Mouse (Mus musculus) left cerebral cortex, postnatal 14 days (tissue): Measurements from ENCODE around the gene C1s1. TPM values are rescaled to one million over a fixed set of nuclear protein-coding genes. Genes with fewer than 3 reads are reported as not detected.
"Not testable (repeated sequence)": the region's sequence is repeated elsewhere in the genome, so short reads cannot be mapped to it uniquely, and the experiment has no call there.

ENCODE experiments used
- DNase-seq, 2 experiments: peaks; one replicate each; pipeline ENCODE4 v3.0.0; 2021 to 2022; ENCODE audit warnings: low spot score in 2 of 2, mixed read lengths in 1 of 2
- intact Hi-C: fragments of 180-260 bp; cut with DNase I; formaldehyde crosslinking; loops from one replicate; pipeline ENCODE4 v1.15.1; 2025
- long read RNA-seq, 2 experiments: library from polyadenylated mRNA; stranded (forward); transcript quantifications; one replicate each; pipeline ENCODE4 v2.0.0; 2021
- total RNA-seq, 2 experiments: library from RNA; stranded (reverse); gene quantifications; 2 replicates each; pipeline ENCODE4 v1.2.3; 2021

C1s1 gene
- 1 to 10 TPM; 1.4 to 1.6 TPM for total RNA-seq
- long read RNA-seq, experiment 1, partial matches to known transcripts: 0 of 2 reads
- long read RNA-seq, experiment 1, other reads (novel, unspliced or antisense): 0 of 2 reads
- long read RNA-seq, experiment 2: 0 reads

DNA sequence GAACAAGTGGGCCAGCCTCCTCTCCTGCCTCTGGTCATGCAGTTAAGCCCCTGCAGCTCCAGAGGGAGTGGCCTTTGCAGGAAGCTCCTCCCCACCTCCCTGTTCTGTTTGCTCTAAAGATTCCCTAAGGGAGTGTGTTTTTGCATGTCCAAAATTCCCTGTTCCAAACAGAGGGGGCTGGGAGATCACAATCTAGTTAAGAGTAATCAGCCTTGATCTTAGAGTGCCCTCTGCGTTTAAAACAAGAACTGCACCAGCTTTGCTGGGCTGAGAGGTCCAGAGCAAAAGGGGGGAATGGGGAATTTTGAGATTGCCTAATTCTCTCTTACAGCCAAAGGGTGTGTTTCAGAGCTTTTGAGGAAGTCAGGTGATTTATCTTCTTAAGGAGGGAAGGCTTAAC is at the start of gene C1s1:
C1s1 (minus strand) TSS at position 76 of the 400 bp plus-strand sequence.
- DNase-seq: peak; percentile 64 to 65
- intact Hi-C loops: loop anchor here (5.0 kb wide), 1 partner anchor 50 kb away; the partner anchor contains the start of gene C1rl

DNA sequence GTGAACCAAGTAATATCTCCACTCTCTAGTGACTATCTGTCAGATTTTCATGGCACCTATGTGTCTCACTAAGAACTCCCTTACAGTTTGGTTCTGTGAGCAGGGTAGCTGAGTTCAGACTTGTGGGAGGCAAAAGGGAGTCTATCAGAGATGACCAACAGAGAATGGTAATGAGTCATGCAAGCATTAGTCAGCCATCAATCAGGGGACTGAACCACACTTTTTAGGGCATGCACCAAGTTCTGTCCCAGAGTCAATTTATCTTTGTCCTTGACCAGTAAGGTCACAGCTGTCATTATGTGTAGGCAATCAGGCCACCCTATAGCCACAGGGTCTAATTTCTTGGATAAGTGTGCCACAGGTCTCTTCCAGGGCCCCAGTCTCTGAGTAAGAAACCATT is 46.6 kb upstream of the C1s1 start:
- intact Hi-C loops: no loop called here
- no peak for DNase-seq

DNA sequence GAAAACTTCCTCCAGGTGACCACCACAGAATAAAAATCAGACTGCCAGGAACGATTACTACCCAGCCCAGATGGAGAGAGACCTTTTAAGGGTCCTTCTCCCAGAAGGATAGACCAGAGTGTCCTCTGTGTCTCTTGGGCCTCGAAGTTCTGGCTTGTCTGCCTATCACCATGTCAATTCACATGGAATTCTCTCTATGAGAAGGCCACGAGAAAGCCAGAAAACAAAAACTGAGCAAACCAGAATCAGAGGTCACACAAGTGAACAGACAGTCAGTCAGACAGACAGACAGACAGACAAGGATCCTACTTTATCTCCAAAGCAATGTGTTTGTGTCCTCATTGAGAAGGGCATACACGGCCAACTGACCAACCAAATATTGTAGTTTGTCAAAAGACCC is 44.1 kb upstream of the C1s1 start:
- DNase-seq: no peak
- intact Hi-C loops: no loop called here

DNA sequence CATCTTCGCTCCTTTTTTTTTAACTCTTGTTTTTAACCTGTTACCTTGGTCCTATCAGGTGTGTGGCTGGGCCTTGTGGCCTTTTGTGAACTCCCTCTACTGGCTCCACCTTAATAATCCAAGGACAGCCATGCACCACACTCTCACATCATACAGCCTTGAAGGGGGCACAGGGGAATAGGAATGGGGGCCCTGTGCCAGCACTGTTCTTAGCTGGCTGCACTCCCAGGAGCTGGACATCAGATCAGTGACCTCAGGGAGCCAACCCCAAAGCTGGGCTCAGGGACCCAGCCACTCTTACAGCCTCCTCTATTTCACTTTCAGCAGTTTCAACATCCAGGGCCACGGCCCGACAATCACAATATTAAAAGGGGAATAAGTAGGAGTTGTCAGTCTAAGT is 43.6 kb upstream of the C1s1 start:
- DNase-seq: no peak
- intact Hi-C loops: no loop called here

DNA sequence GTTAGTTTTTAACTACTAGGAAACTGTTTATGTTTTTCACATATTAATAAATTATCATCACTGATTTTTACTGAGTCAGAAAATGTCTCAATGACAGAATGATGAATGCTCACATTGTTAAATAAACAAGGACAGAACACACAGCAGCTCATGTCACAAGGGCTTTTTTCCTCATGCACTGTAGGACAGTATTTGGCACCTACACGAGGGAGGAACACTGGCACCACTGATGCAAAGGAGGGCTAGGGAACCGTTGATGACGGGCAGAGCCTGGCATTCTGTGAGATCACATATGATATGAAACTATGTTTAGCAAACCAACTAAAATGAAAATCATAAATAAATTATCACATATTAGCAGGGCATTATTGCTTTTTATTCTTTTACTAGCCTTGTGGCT is 42.8 kb upstream of the C1s1 start:
- DNase-seq: no peak
- intact Hi-C loops: no loop called here

DNA sequence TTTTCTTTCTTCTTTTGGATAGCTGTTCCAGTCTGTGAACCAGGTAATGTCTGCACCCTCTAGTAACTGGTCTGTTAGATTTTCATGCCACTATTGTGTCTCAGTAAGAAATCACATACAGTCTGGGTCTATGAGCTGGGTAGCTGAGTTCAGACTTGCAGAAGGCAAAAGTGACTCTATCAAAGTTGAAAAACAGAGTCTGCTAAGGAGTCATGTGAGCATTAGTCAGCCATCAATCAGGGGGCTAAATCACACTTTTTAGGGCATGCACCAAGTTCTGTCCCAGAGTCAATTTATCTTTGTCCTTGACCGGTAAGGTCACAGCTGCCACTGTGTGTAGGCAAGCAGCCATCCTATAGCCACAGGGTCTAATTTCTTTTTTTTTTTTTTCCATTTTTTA is 40.1 kb upstream of the C1s1 start:
- intact Hi-C loops: no loop called here
- DNase-seq: no peak

DNA sequence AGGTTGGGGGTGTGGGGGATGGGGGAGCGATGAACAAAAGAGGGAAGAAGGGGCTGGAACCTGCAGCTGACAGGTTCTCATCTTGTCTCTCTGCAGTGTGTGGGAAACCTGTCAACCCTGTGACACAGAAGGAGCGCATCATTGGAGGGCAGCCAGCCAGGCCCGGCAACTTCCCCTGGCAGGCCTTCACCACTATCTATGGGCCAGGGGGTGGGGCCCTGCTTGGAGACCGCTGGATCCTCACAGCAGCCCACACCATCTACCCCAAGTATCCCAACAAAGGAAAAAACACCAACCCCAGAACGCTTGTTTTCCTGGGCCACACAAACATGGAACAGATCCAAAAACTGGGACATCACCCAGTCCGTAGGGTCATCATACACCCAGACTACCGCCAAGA is 38.0 kb upstream of the C1s1 start:
- DNase-seq, intact Hi-C loops: not testable (repeated sequence)

DNA sequence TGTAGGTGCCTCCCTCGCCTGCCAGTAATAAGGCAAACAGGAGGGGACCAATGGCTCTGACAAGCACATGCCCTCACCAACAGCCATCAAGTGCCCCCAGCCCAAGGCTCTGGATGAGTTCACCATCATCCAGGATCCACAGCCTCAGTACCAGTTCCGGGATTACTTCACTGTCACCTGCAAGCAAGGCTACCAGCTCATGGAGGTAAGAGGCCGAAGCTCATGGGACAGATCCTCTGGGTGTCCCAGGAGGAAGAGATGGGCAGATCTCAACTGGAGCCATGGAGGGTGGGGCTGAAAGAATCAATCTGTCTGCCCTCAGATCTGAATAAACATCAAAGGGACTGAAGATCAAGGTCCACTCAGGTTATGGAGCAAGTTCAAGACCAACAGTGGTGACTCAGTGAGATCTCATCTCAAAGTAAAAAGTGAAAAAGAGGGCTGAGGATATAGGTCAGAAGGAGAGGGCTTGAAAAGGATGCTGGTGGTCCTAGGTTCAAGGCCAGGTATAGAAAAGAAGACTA is 33.1 kb upstream of the C1s1 start:
- intact Hi-C loops: loop anchor here (10.0 kb wide), 1 partner anchor 70 kb away; no protein-coding TSS in a partner anchor
- DNase-seq: not testable (repeated sequence)

DNA sequence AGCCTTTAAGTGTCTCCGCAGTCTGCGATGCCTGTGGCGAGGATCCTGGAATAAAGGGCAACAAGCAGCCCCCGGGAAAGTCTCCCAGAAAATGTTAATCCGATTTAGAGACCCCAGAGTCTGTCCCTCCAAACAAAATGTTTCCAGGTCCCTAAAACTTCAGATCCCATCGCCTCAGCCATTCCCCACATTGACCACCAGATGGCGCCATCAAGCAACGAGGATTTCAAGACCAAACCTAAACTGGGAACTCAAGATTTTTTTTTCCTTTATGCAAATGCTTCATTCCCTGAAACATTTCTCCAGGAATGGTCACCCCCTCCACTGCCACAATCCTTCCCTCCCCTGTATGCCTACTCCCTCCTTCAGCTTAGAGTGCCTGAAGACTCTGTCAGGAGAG is 27.9 kb upstream of the C1s1 start, which contains the start of gene C1rb:
C1rb (plus strand) TSS at position 269 of the 400 bp plus-strand sequence.
- intact Hi-C loops: loop anchor here (10.0 kb wide), 1 partner anchor 75 kb away; no protein-coding TSS in a partner anchor
- DNase-seq: peak; percentile 75 to 80

DNA sequence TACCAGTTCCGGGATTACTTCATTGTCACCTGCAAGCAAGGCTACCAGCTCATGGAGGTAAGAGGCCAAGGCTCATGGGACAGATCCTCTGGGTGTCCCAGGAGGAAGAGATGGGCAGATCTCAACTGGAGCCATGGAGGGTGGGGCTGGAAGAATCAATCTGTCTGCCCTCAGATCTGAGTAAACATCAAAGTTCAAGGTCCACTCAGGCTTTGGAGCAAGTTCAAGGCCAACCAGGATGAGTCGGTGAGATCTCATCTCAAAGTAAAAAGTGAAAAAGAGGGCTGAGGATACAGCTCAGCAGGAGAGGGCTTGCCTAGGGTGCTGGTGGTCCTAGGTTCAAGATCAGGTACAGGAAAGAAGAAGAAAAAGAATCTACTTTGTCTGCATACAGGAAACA is 19.5 kb upstream of the C1s1 start:
- intact Hi-C loops, DNase-seq: not testable (repeated sequence)

DNA sequence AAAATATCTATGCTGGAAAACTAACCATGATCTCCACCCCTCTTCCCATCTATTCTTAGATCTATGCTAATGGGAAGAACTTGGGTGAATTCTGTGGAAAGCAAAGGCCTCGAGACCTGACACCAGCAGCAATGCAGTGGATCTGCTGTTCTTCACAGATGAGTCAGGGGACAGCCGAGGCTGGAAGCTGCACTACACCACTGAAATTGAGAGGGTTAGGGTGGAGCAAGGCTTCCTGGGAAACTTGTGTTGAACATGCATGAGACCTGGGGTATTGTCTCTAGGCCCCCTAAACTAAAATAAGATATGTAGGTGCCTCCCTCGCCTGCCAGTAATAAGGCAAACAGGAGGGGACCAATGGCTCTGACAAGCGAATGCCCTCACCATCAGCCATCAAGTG is 19.0 kb upstream of the C1s1 start:
- DNase-seq, intact Hi-C loops: not testable (repeated sequence)

DNA sequence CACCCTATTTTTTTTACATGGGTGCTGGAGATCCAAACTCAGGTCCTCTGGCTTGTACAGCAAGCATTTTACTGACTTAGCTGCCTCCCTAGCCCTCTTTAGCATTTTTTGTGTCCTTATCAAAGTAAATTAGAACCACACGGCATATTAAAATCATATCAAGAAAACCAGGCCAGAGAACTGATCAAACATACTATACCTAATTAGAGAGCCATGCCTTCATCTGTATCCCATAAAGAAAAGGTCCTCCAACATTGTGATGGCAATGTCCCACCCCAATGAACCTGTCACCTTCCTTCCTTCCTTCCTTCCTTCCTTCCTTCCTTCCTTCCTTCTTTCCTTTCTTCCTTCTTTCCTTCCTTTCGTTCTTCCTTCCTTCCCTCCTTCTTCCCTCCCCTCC is 13.8 kb upstream of the C1s1 start:
- DNase-seq, intact Hi-C loops: not testable (repeated sequence)

DNA sequence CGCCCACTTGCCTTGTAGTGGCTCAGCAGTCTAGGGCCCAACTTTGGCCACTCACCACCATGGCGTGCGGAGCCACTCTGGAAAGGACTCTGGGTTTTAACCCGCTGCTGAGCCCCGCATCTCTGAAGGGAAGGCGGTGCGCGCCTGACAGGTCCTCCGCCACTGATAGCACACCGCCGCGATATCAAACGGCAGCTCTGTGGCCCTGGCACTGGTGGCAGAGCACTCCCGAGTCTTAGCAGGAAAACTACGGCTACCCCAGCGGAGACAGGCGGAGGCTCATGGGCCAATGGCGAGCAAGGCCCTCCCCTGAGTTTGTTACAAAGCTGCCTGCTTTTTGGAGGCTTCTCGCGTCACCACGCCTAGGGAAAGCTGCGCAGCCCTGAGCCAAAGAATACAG is 10.6 kb upstream of the C1s1 start:
- intact Hi-C loops: no loop called here
- DNase-seq: no peak

DNA sequence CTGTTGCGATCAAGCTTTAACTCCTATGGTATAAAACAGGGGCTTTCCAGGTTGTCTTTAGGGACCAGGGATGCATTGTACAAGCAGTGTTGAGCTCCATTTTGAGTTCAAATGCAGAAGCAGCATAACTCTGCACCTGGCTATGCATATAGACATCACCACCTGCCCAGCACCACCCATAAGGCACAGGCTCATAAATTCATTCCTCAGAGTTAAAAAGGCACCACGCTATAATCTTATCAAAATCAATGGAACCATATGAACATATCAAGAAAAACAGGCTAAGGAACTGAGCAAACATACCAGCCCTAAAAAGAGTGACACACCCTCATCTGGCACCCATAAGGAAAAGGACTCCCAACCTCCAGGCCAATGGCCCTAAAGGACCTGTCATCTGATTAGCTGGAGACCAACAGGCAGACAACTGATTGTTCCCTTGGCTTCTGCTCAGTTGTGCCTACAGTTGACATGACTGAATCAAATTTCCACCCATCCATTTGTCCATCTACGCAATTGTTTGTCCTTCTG is 6.9 kb upstream of the C1s1 start:
- no peak for DNase-seq
- intact Hi-C loops: no loop called here

DNA sequence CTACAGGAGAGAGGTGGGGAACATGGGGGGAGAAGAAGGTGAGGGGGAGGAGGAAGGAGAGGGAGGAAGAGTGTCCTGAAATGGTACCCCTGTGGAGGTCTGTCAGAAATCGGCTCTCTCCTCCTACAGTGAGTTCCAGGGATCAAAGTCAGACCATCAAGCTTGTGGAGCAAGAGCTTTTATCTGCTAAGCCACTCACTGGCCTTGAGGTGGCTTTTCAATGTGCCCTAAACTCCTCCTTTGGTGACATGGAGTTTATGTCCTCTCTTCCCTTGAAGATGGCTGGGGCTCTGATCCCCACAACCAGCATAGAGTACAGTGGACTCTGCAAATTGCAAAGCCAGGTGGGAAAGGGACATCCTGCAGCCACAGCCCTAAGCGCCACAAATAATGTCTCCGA is 5.8 kb upstream of the C1s1 start:
- intact Hi-C loops, DNase-seq: not testable (repeated sequence)

DNA sequence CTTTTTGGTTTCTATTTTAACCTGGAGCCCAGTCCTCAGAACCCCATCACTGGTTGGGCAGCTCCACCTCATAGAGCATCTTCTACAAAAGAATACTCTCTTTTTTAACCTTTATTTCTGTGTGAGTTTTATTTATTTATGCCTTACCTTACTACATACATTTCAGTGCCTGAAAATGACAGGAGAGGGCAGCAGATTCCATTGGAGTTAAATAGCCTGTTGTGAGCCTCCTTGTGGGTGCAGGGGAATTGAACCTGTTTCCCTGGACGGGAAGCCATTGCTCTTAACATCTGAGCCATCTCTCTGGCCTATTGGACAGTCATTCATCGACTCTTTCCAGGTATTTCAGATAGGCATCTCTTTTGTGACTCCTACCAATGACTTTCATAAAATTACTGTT is 3.3 kb upstream of the C1s1 start:
- intact Hi-C loops: no loop called here
- DNase-seq: peak in 1 of 2 experiments; percentile 6

DNA sequence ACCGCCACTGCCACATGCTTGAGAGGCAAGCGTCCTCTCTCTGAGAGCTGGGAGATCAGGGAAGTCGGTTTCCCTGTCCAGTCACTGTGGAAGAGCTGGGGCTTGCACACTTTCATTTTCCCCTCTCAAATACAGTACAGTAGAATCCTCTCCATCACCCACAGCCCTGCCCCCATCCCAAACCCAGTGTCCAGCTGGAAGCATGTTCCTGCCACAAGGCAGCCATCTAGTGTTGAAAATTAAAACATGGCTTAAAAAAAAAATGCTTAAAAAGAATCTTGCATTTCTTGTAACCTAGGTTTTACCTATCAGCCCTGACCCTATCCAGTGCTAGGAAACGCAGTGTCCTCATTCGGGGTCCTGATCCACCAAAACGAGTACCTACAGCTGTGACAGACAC is 2.3 kb upstream of the C1s1 start:
- peak; percentile 9 to 14 for DNase-seq

DNA sequence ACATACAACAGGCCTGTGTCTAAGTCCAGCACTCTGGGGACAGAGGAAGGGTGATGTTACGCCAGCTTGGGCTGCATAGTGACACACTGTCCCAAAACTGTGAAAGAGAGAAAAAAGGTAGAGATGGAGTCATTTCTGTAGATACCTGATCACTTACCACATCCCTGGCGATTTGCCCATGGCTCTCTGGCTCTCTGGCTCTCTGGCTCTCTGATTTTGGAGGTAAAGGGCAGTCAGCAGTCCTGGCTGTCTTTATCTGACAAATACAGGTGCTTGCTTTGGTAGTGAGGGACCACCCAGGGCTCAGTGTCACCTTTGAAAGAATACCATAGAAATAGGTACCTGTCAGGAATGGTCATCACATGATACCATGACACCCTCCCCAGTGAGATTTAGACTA is 983 bp downstream of the C1s1 start:
- not testable (repeated sequence) for DNase-seq
- intact Hi-C loops: loop anchor here (5.0 kb wide), 1 partner anchor 49 kb away; the partner anchor contains the start of gene C1rl

More for the DNA sequence above, 2.3 kb upstream of the C1s1 start:
- intact Hi-C loops: loop anchor here (5.0 kb wide), 1 partner anchor 52 kb away; the partner anchor contains the start of gene C1rl

DNA sequence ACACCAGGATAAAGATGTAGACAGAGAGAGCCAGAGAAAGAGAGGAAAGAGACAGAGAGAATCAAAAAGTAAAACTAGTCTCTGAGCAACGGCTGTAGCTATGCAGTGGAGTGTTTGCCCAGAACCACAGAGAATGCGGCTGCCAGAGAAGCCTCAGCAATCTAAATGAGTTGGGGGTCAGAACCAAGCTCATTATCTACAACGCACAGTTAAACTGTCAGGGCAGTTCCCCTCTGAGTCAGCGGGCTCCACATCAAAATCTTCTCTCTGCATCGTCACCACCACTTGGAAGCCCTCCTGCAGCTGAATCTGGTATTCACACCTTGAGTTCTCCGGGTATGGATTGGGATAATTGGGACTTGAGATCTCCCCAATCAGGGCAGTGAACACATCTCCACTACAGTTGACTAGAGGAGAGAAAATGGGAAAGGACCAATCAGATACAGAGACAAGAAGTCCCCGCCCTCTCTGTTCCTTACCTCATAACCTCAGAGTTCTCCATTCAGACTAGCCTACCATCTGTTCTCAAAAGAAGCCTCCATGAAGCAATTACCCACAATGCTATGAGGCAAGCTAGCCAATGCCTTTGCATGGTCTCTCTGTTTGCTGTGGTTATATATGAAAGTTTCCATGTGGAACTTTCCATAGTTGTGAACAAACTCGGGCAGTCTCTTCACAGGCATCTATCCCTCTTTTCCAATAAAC is 5.9 kb downstream of the C1s1 start:
- intact Hi-C loops, DNase-seq: not testable (repeated sequence)

DNA sequence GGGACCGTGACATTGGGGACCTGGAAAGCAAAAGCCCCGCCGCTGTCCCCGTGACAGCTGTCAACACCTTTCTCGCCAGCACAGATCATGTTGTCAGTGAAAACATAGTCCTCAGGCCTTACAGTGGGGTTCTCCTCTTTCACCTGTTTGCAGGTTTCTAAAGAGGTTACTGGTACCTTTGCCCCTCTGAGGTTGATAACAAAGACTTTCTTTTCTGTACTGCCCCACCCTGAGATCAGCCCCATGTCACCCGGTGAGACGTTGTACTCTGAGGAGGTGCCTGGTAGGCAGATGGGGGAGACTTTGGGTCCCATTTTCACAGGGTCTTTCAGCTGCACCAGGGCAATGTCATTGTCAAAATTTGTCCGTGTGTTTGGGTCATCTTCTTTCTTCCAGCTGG is 11.1 kb downstream of the C1s1 start:
- no peak for DNase-seq
- intact Hi-C loops: no loop called here
